Mouse (Mus musculus): ENCODE data around the gene Maea. TPM values are rescaled to one million over a fixed set of nuclear protein-coding genes. Genes with fewer than 3 reads are reported as not detected.

Gene Maea
- polyA plus RNA-seq (2015; fragmentation: Nextera tagmentation; extraction: Ambion mirVana), result 117 and 120 TPM in 2 replicates

DNA sequence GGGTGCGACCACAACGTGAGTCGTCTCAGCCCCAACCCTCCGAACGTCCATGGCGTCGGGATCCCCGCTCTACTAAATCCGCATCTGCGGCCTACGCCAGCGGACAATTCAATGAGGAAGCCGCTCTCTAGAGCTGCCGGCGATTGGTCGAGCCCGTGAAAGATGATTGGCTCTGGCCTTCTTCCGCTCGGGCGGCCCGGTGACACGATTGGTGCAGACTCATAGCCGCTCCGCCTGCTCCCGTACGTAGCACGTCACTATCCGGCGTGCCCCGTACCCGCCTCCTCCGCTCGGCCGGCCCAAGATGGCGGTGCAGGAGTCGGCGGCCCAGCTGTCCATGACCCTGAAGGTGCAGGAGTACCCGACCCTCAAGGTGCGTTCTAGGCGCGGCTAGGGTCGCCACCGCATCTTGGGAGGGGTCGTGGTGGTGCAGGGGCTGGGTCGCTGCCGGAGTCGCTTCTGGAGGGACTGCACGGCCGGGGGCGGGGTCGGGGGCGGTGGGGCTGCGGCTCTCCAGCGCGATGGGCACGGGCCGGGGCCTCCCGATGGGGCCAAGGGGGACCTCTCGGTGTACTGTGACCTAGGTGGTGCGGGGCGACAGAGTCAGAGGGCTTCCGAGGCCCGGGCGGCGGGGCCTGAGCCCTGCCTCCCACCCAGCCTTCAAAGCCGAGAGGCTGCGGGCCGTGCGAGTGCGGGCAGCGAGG lies at the start of gene Maea:
Maea (plus strand) TSS at position 237 of the 704 bp plus-strand sequence.
- H3K27ac ChIP-seq, result peak within 1 kb of the TSS; percentile 90
- H3K4me3 ChIP-seq (replicated peaks), result peak within 1 kb of the TSS; percentile 99
- no peaks in the 10 kb centered on the region for H3K27me3 ChIP-seq (replicated peaks)
- 0 out of 2 replicates have a peak, but pooled peaks cover 5% of the 10 kb centered on the region for H3K36me3 ChIP-seq
- under 1% methylated on average over 71 of the region's 71 CpGs for WGBS
- H3K4me2 ChIP-seq, result peak within 1 kb of the TSS; percentile 65
- H3K4me1 ChIP-seq, result peaks cover 19% of the 10 kb centered on the region
- peak within 1 kb of the TSS; percentile 85 for H3K9ac ChIP-seq
- ATAC-seq (ENCODE audit: insufficient read depth, low FRiP score, low read depth), result peak; percentile 100
- no peaks in the 10 kb centered on the region for H3K9me3 ChIP-seq

DNA sequence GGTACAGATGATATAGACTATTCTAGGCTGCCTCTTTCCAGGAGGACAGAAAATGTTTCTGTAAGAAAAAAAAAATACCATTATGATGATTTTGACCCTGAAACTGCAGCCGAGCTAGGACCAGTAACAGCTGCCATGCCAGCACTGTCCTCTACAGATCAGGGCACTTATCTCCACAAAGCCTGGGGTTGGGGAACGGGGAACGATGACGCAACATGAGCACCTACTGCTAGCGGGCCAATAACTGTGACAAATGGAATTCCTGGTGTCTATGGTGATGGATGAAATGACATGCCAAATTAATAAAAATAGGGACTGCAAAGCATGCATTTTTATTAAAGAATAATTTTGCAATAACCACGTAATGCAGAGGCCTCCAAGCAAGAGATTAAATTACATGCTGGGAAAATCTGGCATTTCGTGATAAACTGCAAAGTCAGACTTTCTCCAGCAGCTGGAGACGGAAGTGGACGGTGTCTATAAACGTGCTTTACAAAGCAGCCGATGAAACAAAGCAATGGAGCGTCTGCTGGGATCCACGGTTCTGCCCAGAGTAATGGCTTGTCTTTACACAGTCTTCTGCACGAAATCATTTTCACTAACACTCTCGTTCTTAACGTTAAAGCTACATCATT lies 41.4 kb upstream of the Maea start:
- no peaks in the 10 kb centered on the region for H3K9me3 ChIP-seq
- ATAC-seq (ENCODE audit: insufficient read depth, low FRiP score, low read depth), result no peak
- no peak overlapping the region for H3K4me2 ChIP-seq
- H3K4me1 ChIP-seq, result no peaks in the 10 kb centered on the region
- H3K27me3 ChIP-seq (replicated peaks), result no peaks in the 10 kb centered on the region
- no peak overlapping the region for H3K27ac ChIP-seq
- H3K9ac ChIP-seq, result no peak overlapping the region
- H3K36me3 ChIP-seq, result no peaks in the 10 kb centered on the region
- 37% methylated on average over 16 of the region's 16 CpGs for WGBS
- H3K4me3 ChIP-seq (replicated peaks), result no peak overlapping the region

DNA sequence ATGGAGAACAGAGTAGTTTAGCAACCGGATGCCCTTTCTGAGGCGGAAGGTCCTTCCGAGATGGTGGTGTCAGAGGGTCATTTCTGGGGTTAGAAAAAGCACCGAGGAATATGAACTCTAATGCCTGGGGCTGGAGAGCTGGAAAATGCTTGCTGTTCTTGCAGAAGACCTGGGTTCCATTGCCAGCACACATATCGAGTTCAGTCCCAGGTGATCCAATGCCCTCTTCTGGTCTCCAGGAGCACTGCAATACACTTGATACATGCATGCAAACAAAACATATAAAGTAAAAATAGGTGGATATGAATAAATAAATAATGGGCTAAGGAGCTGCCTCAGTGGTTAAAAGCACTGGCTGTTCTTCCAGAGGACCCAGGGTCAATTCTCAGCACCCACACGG lies 38.1 kb upstream of the Maea start:
- 71% methylated on average over 6 of the region's 6 CpGs for WGBS
- H3K9me3 ChIP-seq, result no peaks in the 10 kb centered on the region
- ATAC-seq (ENCODE audit: insufficient read depth, low FRiP score, low read depth), result no peak
- H3K4me1 ChIP-seq, result no peaks in the 10 kb centered on the region
- H3K9ac ChIP-seq, result no peak overlapping the region
- H3K4me2 ChIP-seq, result no peak overlapping the region
- H3K27ac ChIP-seq, result no peak overlapping the region
- no peaks in the 10 kb centered on the region for H3K36me3 ChIP-seq
- H3K4me3 ChIP-seq (replicated peaks), result no peak overlapping the region
- H3K27me3 ChIP-seq (replicated peaks), result no peaks in the 10 kb centered on the region

DNA sequence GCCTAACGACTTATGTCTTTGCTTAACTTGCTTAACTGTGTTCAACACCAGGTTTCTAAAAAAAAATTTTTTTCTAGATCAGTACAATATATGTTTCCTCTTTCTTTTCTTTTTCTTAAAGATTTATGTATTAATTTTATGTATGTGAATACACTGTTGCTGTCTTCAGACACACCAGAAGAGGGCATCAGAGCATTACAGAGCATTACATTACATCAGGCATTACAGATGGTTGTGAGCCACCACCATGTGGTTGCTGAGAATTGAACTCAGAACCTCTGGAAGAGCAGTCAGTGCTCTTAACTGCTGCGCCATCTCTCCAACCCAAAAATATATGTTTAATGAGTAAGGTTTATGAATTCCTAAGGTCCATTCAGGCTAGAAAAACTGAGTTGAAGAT lies 33.5 kb upstream of the Maea start:
- H3K27me3 ChIP-seq (replicated peaks), result no peaks in the 10 kb centered on the region
- WGBS, result 80% methylated on average over 2 of the region's 2 CpGs
- H3K4me3 ChIP-seq (replicated peaks), result no peak overlapping the region
- H3K36me3 ChIP-seq, result no peaks in the 10 kb centered on the region
- H3K9me3 ChIP-seq, result no peaks in the 10 kb centered on the region
- no peak for ATAC-seq (ENCODE audit: insufficient read depth, low FRiP score, low read depth)
- H3K9ac ChIP-seq, result no peak overlapping the region
- no peak overlapping the region for H3K27ac ChIP-seq
- no peak overlapping the region for H3K4me2 ChIP-seq
- no peaks in the 10 kb centered on the region for H3K4me1 ChIP-seq

DNA sequence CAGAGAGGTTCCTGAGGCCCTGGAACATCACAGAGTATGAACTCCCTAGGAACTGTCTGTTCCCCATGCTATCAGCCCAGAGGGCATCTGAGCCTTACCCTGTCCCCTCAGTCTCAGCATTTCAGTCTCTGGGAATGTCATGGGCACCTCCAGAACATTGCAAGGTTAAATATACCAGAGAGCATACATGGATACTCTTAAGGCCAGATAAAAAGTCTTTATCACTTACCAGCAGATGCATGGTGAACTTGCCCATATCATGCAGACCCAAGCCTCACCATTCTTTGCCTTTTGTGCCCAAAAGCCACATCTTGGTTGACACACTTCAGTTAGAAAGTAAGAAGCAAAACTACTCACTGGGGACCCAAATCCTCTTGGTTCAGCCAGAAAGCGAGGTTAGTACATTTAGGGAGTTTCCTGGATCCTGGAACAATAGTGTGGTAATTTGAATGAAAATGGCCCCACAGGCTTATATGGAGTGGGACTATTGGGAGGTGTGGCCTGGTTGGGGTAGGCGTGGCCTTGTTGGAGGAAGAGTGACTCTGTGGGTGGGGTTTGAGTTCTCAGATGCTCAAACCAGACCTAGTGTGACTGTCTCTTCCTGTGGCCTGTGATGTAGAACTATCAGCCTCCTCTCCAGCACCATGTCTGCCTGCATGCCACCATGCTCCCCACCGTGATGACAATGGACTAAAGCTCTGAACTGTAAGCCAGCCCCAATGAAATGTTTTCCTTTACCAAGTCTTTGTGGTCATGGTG lies 24.4 kb upstream of the Maea start:
- Histone ChIP-seq H3K27ac (no peak overlapping the region), H3K36me3 (no peaks in the 10 kb centered on the region), H3K9me3 (no peaks in the 10 kb centered on the region), H3K27me3 (replicated peaks) (no peaks in the 10 kb centered on the region), H3K9ac (no peak overlapping the region), H3K4me2 (no peak overlapping the region), H3K4me3 (replicated peaks) (no peak overlapping the region), H3K4me1 (no peaks in the 10 kb centered on the region)
- ATAC-seq (ENCODE audit: insufficient read depth, low FRiP score, low read depth), result no peak
- WGBS, result 70% methylated on average over 3 of the region's 3 CpGs

DNA sequence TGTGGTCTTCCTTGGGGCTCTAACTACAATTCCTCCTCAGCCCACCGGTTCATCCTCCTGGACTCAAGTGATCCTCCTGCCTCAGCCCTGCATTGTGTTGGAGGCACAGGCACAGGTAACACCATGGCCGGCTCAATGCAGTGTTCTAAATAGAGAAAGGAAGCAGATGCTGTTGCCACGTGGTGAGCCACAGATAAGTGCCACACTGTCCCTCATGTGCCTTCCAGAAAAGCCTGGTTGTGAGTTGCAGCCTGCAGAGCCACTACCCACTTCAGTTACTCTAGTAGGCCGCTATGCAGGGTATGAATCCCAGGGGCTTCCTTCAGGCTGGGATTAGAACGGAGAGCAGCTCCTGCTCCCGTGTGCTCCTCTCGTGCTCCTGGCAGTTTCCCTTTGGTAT lies 23.1 kb upstream of the Maea start:
- Histone ChIP-seq H3K27me3 (replicated peaks) (no peaks in the 10 kb centered on the region), H3K9me3 (no peaks in the 10 kb centered on the region), H3K27ac (no peak overlapping the region), H3K4me2 (no peak overlapping the region), H3K4me1 (no peaks in the 10 kb centered on the region), H3K4me3 (replicated peaks) (no peak overlapping the region), H3K9ac (no peak overlapping the region), H3K36me3 (no peaks in the 10 kb centered on the region)
- no peak for ATAC-seq (ENCODE audit: insufficient read depth, low FRiP score, low read depth)
- 80% methylated on average over 7 of the region's 7 CpGs for WGBS

DNA sequence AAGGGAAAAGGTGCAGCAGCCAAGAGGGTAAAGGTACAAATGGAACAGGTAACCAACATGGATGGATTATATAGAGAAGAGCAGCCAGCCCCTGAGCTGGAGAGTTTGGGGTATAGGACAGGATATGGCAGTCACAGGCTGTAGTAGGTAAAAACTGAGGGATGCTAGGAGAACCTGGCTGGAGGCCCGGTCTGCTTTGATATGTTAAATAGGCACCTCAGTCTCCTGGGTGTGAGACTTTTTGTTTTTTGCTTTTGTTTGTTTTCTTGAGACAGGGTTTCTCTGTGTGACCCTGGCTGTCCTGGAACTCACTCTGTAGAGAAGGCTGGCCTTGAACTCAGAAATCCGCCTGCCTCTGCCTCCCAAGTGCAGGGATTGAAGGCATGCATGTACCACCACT lies 10.8 kb upstream of the Maea start:
- Histone ChIP-seq H3K9ac (no peak overlapping the region), H3K4me2 (no peak overlapping the region), H3K27me3 (replicated peaks) (no peaks in the 10 kb centered on the region), H3K9me3 (no peaks in the 10 kb centered on the region), H3K27ac (no peak overlapping the region), H3K4me3 (replicated peaks) (no peak overlapping the region), H3K36me3 (no peaks in the 10 kb centered on the region), H3K4me1 (no peaks in the 10 kb centered on the region)
- no peak for ATAC-seq (ENCODE audit: insufficient read depth, low FRiP score, low read depth)
- WGBS, result 65% methylated on average over 2 of the region's 2 CpGs

DNA sequence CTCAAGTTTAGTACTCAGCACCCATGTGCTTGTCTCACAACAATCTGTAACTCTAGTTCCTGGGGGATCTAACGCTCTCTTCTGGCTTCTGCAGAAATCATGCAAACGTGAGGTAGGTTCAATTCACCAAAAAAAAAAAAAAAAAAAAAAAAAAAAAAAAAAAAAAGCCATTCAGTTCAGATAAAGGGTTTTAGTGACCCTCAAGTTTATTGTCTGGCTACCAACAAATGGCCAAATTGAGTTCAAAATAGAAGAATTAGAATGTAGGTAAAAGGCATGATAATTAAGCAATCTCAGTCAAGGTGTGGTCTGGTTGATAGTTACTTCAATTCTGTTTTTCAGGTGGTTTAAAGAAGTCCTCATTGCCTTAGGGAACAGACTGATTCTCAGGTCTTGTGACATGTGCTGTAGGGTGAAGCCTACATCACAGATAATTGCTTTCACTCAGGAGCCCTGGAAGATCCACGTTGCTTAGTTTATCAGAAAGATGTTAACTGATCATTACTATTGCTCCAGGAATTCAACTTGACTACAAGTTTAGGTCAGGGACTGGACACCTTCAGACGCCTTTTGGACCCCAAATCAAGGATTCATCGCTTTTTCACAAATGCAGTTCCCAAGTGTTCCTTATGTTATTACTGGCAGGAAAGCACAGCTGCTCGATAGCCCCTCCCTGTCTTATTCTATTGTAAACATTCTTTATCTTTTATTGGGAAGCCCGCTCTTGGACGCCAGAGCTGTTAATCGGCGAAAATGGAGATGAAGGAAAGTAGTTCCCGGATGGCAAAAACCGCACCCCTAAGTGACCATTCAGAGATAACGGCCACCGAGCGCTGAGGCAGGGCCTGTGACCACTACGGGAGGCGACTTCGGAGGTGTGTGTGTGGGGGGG lies 682 bp upstream of the Maea start:
- peak overlapping the region; percentile 90 for H3K27ac ChIP-seq
- ATAC-seq (ENCODE audit: insufficient read depth, low FRiP score, low read depth), result no peak
- peaks cover 19% of the 10 kb centered on the region for H3K4me1 ChIP-seq
- WGBS, result 20% methylated on average over 18 of the region's 18 CpGs
- H3K27me3 ChIP-seq (replicated peaks), result no peaks in the 10 kb centered on the region
- 0 out of 2 replicates have a peak, but pooled peaks cover 5% of the 10 kb centered on the region for H3K36me3 ChIP-seq
- peak overlapping the region; percentile 71; the same call in 1 of the 2 replicates for H3K9ac ChIP-seq
- peak overlapping the region; percentile 99 for H3K4me3 ChIP-seq (replicated peaks)
- H3K4me2 ChIP-seq, result peak overlapping the region; percentile 65
- H3K9me3 ChIP-seq, result no peaks in the 10 kb centered on the region

DNA sequence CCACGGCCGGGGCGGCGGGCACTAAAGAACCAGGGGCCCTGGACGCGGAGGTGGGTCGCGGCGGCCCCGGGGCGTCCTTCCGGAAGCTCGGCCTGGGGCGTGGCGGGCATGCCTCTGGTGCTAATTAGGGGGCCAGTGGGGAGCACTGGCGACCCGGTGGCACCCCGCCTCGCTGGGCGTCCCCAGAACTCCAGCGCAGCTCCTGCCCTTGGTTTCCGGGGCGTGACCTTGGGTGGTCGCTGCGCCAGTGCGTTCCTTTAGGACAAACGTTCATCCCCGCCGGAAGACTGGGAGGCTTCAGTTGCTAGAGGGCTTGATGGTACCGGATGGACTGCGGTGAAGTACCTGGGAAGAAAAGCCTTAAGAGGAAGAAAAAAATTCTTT lies 660 bp downstream of the Maea start:
- Histone ChIP-seq H3K4me1 (peaks cover 19% of the 10 kb centered on the region), H3K4me2 (peak overlapping the region; percentile 65), H3K36me3 (0 out of 2 replicates have a peak, but pooled peaks cover 5% of the 10 kb centered on the region), H3K27me3 (replicated peaks) (no peaks in the 10 kb centered on the region), H3K9ac (peak overlapping the region; percentile 85), H3K9me3 (no peaks in the 10 kb centered on the region), H3K27ac (peak overlapping the region; percentile 86), H3K4me3 (replicated peaks) (peak overlapping the region; percentile 99)
- ATAC-seq (ENCODE audit: insufficient read depth, low FRiP score, low read depth), result 0 out of 2 replicates have a peak, but pooled peaks have one; percentile 3
- WGBS, result under 1% methylated on average over 29 of the region's 31 CpGs

DNA sequence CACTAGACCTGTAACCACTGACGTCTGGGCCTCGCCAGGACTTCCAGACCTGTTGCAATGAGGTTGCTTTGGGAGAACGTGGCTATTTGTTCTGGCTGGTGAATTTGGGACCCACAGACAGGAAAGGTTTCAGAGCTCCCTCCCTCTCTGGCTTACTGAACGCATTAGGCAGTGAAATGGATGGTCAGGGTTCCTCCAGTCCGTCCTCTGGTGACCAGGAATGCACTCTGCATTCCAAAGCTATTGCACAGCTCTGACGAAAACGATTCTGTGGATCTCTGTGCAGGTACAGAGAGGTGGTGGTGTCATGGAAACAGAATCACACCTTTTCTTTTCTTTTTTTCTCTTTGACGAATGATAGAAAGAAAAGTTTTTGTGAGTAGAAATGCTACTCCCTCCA lies 1.9 kb downstream of the Maea start:
- 0 out of 2 replicates have a peak, but pooled peaks cover 5% of the 10 kb centered on the region for H3K36me3 ChIP-seq
- no peak overlapping the region for H3K9ac ChIP-seq
- peak overlapping the region; percentile 65; the same call in 1 of the 2 replicates for H3K4me2 ChIP-seq
- H3K4me3 ChIP-seq (replicated peaks), result peak overlapping the region; percentile 99
- H3K4me1 ChIP-seq, result peaks cover 19% of the 10 kb centered on the region
- WGBS, result 59% methylated on average over 8 of the region's 8 CpGs
- H3K27me3 ChIP-seq (replicated peaks), result no peaks in the 10 kb centered on the region
- no peak overlapping the region; the same call in 1 of the 2 replicates for H3K27ac ChIP-seq
- no peaks in the 10 kb centered on the region for H3K9me3 ChIP-seq
- ATAC-seq (ENCODE audit: insufficient read depth, low FRiP score, low read depth), result no peak

DNA sequence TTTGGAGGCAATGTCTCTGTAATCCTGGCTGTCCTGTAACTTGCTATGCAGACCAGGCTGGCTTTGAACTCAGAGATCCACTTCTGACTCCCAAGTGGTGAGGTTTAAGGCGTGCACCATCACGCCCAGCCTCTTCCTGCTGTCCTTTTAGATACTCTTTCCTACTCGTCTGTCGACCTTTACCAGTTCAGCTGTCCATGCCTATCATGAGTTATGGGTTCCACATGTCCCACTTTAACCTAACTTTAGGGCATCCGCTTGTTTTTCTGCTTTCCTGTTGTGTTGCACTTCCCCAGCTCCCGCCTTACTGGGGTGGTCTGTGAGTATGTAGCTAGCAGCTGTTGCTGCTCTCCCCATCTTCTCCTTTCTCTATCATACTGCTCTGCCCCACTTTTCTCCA lies 5.9 kb downstream of the Maea start:
- Histone ChIP-seq H3K4me3 (replicated peaks) (no peak overlapping the region), H3K4me2 (no peak overlapping the region), H3K9ac (no peak overlapping the region), H3K27me3 (replicated peaks) (no peaks in the 10 kb centered on the region), H3K36me3 (0 out of 2 replicates have a peak, but pooled peaks cover 5% of the 10 kb centered on the region), H3K9me3 (no peaks in the 10 kb centered on the region), H3K27ac (no peak overlapping the region), H3K4me1 (peaks cover 15% of the 10 kb centered on the region)
- 84% methylated on average over 6 of the region's 6 CpGs for WGBS
- no peak for ATAC-seq (ENCODE audit: insufficient read depth, low FRiP score, low read depth)
